8 mouse cellular contexts compared by ENCODE assay signal in the genomic region with DNA sequence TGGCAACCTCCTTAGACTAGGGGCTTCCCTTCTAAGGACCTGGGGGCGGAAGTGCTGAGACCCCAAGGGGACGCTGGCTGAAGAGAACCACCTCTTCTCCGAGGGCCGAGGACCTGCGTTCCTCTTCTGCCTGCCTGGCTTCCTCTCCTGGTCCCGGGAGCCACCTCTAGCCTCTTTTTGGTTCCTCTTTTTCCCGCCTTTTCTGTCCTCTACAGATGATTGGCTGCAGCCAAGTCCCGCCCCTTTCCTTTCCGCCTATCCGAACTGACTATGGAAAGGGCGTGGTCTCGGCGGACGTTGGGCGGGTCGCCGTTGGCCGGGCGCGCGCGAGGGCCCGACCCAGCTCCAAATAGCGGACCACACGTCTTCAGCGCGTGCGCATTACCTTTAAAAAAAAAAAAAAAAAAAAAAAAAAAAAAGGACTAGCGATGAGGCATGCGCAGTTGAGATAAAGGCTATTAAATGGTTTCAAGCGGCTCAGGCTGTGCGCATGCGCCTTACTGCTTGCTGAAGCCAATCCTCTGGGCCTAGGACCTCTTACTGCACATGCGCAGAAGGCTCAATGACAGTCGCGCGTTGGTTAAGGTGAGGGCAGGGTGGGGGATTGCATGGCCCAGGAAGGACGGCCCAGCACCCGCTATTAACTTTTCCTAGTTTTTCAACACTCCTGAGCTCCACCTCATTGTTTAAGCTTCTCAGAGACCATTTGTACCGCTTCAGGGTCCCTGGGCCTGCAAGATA. TPM values are rescaled to one million over a fixed set of nuclear protein-coding genes. Genes with fewer than 3 reads are reported as not detected.
DNase-seq lines count a peak whose midpoint lies in the region; ATAC-seq and TF ChIP-seq lines count a peak whose summit lies in the region.

Syngr4 (minus strand) TSS at position 198 of the 741 bp plus-strand sequence.
Tmem143 (plus strand) TSS at position 425 of the 741 bp plus-strand sequence.

- peak; percentile 100 for DNase-seq in 416B (ENCODE audit: low read depth)
- DNase-seq in heart, adult 8-10 months (ENCODE audit: low spot score): peak; percentile 97
- peak; percentile 99 for DNase-seq in kidney, adult 9 months
- DNase-seq in limb, embryonic 14.5 days (ENCODE audit: low spot score): peak; percentile 100
- DNase-seq in midbrain, postnatal 0 days (ENCODE audit: low spot score): peak; percentile 100
- DNase-seq in spleen, postnatal 14 days (ENCODE audit: low spot score in 2 of 2): peak; percentile 91 to 93

- no peaks in the 10 kb centered on the region for H3K9me3 ChIP-seq in embryonic facial prominence, embryonic 15.5 days (replicated peaks)
- no peaks in the 10 kb centered on the region for H3K9me3 ChIP-seq in limb, embryonic 14.5 days (ENCODE audit: control insufficient read depth, low read length)
- H3K9me3 ChIP-seq in midbrain, postnatal 0 days (ENCODE audit: low read length): no peaks in the 10 kb centered on the region

- H3K9ac ChIP-seq in embryonic facial prominence, embryonic 15.5 days: peak within 1 kb of the TSS; percentile 62
- peak within 1 kb of the TSS; percentile 59 for H3K9ac ChIP-seq in limb, embryonic 14.5 days (ENCODE audit: low read depth, low read length, severe bottlenecking)
- peak within 1 kb of the TSS; percentile 54 for H3K9ac ChIP-seq in midbrain, postnatal 0 days (replicated peaks; ENCODE audit: low read length, poor library complexity, severe bottlenecking)

- ATAC-seq in embryonic facial prominence, embryonic 15.5 days (ENCODE audit: insufficient number of reproducible peaks, low FRiP score, low TSS enrichment, low read depth): peak; percentile 89
- peak; percentile 97 for ATAC-seq in limb, embryonic 14.5 days (ENCODE audit: low FRiP score, low read depth)
- ATAC-seq in midbrain, postnatal 0 days (ENCODE audit: low FRiP score): peak; percentile 94

- no peaks in the 10 kb centered on the region for H3K36me3 ChIP-seq in embryonic facial prominence, embryonic 15.5 days
- no peaks in the 10 kb centered on the region for H3K36me3 ChIP-seq in limb, embryonic 14.5 days (ENCODE audit: control insufficient read depth, insufficient read depth, low read length)
- H3K36me3 ChIP-seq in midbrain, postnatal 0 days (ENCODE audit: insufficient read depth, low read length): no peaks in the 10 kb centered on the region

- H3K27me3 ChIP-seq in embryonic facial prominence, embryonic 15.5 days: no peaks in the 10 kb centered on the region
- H3K27me3 ChIP-seq in limb, embryonic 14.5 days (ENCODE audit: control insufficient read depth, insufficient read depth, low read length): no peaks in the 10 kb centered on the region
- no peaks in the 10 kb centered on the region for H3K27me3 ChIP-seq in midbrain, postnatal 0 days (ENCODE audit: insufficient read depth, low read length)

- no peaks in the 10 kb centered on the region; the same call in 1 of the 2 replicates for H3K4me1 ChIP-seq in bone marrow, adult 2 months (ENCODE audit: control insufficient read depth, insufficient read depth, low read length)
- H3K4me1 ChIP-seq in embryonic facial prominence, embryonic 15.5 days: peaks cover 9% of the 10 kb centered on the region
- H3K4me1 ChIP-seq in limb, embryonic 14.5 days (ENCODE audit: control insufficient read depth, insufficient read depth, low read length): peaks cover 6% of the 10 kb centered on the region; the same call in 1 of the 2 replicates
- H3K4me1 ChIP-seq in midbrain, postnatal 0 days (ENCODE audit: insufficient read depth, low read length): no peaks in the 10 kb centered on the region

- TF ChIP-seq POLR2A in bone marrow, adult 2 months (IDR thresholded peaks at IDR 0.05; ENCODE audit: borderline replicate concordance, control insufficient read depth, low read depth, low read length): peak; percentile 94
- TF ChIP-seq POLR2A in limb, embryonic 14.5 days (IDR thresholded peaks at IDR 0.05; ENCODE audit: borderline replicate concordance, extremely low read depth, insufficient read depth, insufficient read length): peak; percentile 75; the same call in 1 of the 2 replicates

- WGBS in bone marrow, adult 2 months: 0% methylated on average over 40 of the region's 40 CpGs
- under 1% methylated on average over 40 of the region's 40 CpGs for WGBS in embryonic facial prominence, embryonic 15.5 days
- WGBS in limb, embryonic 14.5 days: 1% methylated on average over 40 of the region's 40 CpGs
- WGBS in midbrain, postnatal 0 days: under 1% methylated on average over 39 of the region's 40 CpGs

- H3K4me2 ChIP-seq in embryonic facial prominence, embryonic 15.5 days (replicated peaks): peak within 1 kb of the TSS; percentile 89
- H3K4me2 ChIP-seq in limb, embryonic 14.5 days (replicated peaks; ENCODE audit: low read depth, low read length, severe bottlenecking): peak within 1 kb of the TSS; percentile 89
- peak within 1 kb of the TSS; percentile 79 for H3K4me2 ChIP-seq in midbrain, postnatal 0 days (ENCODE audit: low read depth, low read length, poor library complexity, severe bottlenecking)

- peak within 1 kb of the TSS; percentile 71 for H3K4me3 ChIP-seq in bone marrow, adult 2 months (replicated peaks; ENCODE audit: control insufficient read depth, low read depth, low read length)
- H3K4me3 ChIP-seq in embryonic facial prominence, embryonic 15.5 days (replicated peaks): peak within 1 kb of the TSS; percentile 56
- peak within 1 kb of the TSS; percentile 54 for H3K4me3 ChIP-seq in limb, embryonic 14.5 days (replicated peaks; ENCODE audit: low read length)
- peak within 1 kb of the TSS; percentile 42 for H3K4me3 ChIP-seq in midbrain, postnatal 0 days (ENCODE audit: low read depth, low read length)

- TF ChIP-seq CTCF in bone marrow, adult 2 months (IDR thresholded peaks at IDR 0.05; ENCODE audit: control insufficient read depth, insufficient read depth, low read length): 0 out of 2 replicates have a peak, but pooled peaks have one; percentile 9
- no peak for TF ChIP-seq CTCF in midbrain, postnatal 0 days (IDR thresholded peaks at IDR 0.05)

- H3K27ac ChIP-seq in bone marrow, adult 2 months (ENCODE audit: control insufficient read depth, insufficient read depth, low read depth, low read length, poor library complexity): peak within 1 kb of the TSS; percentile 64
- peak within 1 kb of the TSS; percentile 82 for H3K27ac ChIP-seq in embryonic facial prominence, embryonic 15.5 days (replicated peaks)
- peak within 1 kb of the TSS; percentile 53 for H3K27ac ChIP-seq in limb, embryonic 14.5 days (replicated peaks; ENCODE audit: low read depth, low read length)
- H3K27ac ChIP-seq in midbrain, postnatal 0 days (ENCODE audit: low read depth, low read length): peak within 1 kb of the TSS; percentile 69

RNA-seq across cellular contexts. Expression of gene Syngr4, which starts in this region (rescaled TPM):
- not detected in 2 replicates for polyA plus RNA-seq in bone marrow, adult 2 months (2011; ENCODE audit: insufficient read depth, insufficient read length, low replicate concordance, missing spikeins)
- 0.40 and 0.77 TPM in 2 replicates for polyA plus RNA-seq in embryonic facial prominence, embryonic 15.5 days (2015; fragmentation: Nextera tagmentation; extraction: Ambion mirVana)
- not detected for total RNA-seq in heart, adult 8-10 months (2022)
- polyA plus RNA-seq in limb, embryonic 14.5 days (2012; rRNA removed): 0.49 and 0.83 TPM in 2 replicates
- polyA plus RNA-seq in limb, embryonic 14.5 days (2014; fragmentation: Nextera tagmentation; extraction: Ambion mirVana): 0.53 and 0.99 TPM in 2 replicates
- 0.38 TPM in 1 of 2 replicates, not detected in the other for total RNA-seq in midbrain, postnatal 0 days (2014; rRNA removed)
- 0.25 and 0.30 TPM in 2 replicates for polyA plus RNA-seq in midbrain, postnatal 0 days (2015; fragmentation: Nextera tagmentation; extraction: Ambion mirVana)

RNA-seq across cellular contexts. Expression of gene Tmem143, which starts in this region (rescaled TPM):
- polyA plus RNA-seq in bone marrow, adult 2 months (2011; ENCODE audit: insufficient read depth, insufficient read length, low replicate concordance, missing spikeins): 3.6 and 9.6 TPM in 2 replicates
- polyA plus RNA-seq in embryonic facial prominence, embryonic 15.5 days (2015; fragmentation: Nextera tagmentation; extraction: Ambion mirVana): 4.9 and 5.0 TPM in 2 replicates
- total RNA-seq in heart, adult 8-10 months (2022): 100 to 1,000 TPM; 115 to 143 (median 126) TPM
- polyA plus RNA-seq in limb, embryonic 14.5 days (2012; rRNA removed): 17.1 and 22.7 TPM in 2 replicates
- polyA plus RNA-seq in limb, embryonic 14.5 days (2014; fragmentation: Nextera tagmentation; extraction: Ambion mirVana): 3.5 and 4.7 TPM in 2 replicates
- 27.4 and 41.6 TPM in 2 replicates for total RNA-seq in midbrain, postnatal 0 days (2014; rRNA removed)
- 5.5 and 5.6 TPM in 2 replicates for polyA plus RNA-seq in midbrain, postnatal 0 days (2015; fragmentation: Nextera tagmentation; extraction: Ambion mirVana)

Comparison
In these comparisons a context has a peak if more than half of its experiments do, and no peak if none do; other contexts are left out.
1. Peak in every context shown above with its lines: DNase-seq, ATAC-seq, H3K4me3 ChIP-seq and H3K27ac ChIP-seq.